Mouse (Mus musculus) heart, postnatal 25 days (tissue): ENCODE measurements around the gene Ggta1. TPM values are rescaled to one million over a fixed set of nuclear protein-coding genes. Genes with fewer than 3 reads are reported as not detected.
"Not testable (repeated sequence)": the region's sequence is repeated elsewhere in the genome, so short reads cannot be mapped to it uniquely, and the experiment has no call there.

ENCODE experiments used
- DNase-seq: peaks from one replicate; pipeline ENCODE4 v3.0.0; 2022; ENCODE audit warnings: low spot score
- intact Hi-C: fragments of 180-260 bp; cut with DNase I; formaldehyde crosslinking; loops from one replicate; pipeline ENCODE4 v1.15.1; 2025
- total RNA-seq, 2 experiments: library from RNA; stranded (reverse); gene quantifications; 2 replicates each; pipeline ENCODE4 v1.2.3; 2021

Ggta1 gene
- total RNA-seq, 2 experiments from 2014 or later, result 20.4 to 23.7 TPM

DNA sequence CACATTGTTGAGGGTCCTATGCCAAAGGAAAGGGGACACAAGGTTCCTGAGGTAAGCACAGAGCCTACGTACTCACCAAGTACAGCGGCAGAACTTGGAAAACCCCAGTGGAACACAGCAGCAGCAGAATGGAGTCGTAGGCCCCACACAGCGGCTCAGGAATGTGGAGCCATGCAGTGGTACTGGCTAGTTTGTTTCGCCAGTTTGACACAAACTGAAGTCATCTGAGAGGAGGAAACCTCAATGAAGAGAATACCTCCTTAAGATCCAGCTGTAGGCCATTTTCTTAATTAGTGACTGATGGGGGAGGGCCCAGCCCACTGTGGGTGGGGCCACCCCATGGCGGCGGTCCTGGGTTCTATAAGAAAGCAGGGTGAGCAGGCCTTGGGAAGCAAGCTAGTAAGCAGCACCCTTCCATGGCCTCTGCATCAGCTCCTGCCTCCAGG, 1.1 kb upstream of the Ggta1 start:
- intact Hi-C loops, result loop anchor here (5.0 kb wide), 1 partner anchor 37 kb away; no protein-coding TSS in a partner anchor
- no peak for DNase-seq

DNA sequence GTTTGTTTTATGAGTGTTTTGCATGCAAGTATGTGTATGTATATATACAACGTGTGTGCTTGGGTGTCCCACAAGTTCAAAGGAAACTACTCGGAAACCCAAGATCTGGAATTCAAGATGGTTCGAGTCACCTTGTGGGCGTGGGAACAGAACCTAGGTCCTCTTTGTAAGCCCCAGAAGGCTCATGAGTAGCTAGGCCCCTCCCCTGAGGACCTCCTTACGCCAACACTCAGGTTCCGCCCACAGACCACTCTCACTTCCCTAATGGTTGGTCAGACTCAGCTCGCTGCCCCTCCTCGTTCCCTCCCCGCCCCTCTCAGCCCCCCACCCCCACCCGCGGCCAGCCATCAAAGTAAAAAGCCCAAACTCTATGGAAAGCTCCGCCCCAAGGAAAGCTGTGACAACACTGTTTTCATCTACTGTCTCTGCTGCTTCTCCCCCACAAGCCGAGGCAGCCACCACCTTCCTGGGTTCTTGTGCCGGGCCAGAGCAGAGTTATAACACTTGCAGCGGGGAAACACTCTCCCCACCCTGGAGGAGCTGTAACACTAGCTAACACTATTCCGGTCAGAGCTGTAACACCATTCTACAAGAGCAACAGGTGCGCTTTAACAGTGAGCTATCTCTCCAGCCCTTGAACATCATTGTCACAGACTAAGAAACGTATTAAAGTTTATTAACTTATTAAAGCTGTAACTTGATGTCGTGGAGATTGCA, 499 bp upstream of the Ggta1 start:
- intact Hi-C loops, result loop anchor here (2.0 to 5.0 kb wide), 2 partner anchors 36 to 47 kb away; no protein-coding TSS in a partner anchor

DNA sequence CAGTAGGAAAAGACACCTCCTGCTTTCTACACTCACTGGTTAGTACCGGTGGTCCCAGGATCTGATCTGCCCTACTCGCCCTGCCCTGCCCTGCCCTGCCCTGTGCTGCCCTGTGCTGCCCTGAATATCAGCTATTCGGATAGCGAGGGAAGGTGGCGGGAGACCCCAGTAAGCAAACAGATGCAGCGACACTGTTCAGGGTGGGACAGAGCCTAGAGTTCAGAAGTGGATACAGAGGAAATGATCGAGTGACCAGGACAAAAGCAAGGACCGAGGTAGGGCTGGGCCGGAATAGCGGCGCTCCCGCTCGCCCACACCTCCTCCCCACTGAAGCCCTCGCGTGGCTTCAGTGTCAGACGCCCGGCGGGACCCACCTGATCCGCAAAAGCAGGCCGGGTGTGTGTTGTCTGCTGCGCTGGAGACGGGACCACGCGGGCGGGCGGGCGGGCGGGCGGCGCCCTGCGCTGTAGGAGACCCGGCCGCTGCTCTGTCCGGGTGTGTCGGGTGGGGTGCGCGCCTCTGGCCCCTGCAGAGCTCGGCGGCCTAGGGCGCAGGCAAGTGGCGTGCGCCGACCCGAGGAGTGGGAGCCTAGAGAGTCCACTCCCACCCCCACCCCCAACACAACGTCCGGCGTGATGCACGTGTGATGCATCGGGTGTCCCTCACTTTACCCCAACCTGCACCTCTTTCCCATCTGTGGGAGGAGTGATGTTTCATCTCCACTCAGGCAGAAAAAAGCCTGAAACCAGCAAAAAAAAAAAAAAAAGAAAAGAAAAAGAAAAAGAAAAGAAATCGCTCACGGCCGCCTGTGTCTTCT, 852 bp downstream of the Ggta1 start:
- intact Hi-C loops, result loop anchor here (2.0 to 5.0 kb wide), 2 partner anchors 35 to 49 kb away; no protein-coding TSS in a partner anchor
- no peak for DNase-seq

More for the DNA sequence above, 499 bp upstream of the Ggta1 start:
- peak; percentile 58 for DNase-seq

DNA sequence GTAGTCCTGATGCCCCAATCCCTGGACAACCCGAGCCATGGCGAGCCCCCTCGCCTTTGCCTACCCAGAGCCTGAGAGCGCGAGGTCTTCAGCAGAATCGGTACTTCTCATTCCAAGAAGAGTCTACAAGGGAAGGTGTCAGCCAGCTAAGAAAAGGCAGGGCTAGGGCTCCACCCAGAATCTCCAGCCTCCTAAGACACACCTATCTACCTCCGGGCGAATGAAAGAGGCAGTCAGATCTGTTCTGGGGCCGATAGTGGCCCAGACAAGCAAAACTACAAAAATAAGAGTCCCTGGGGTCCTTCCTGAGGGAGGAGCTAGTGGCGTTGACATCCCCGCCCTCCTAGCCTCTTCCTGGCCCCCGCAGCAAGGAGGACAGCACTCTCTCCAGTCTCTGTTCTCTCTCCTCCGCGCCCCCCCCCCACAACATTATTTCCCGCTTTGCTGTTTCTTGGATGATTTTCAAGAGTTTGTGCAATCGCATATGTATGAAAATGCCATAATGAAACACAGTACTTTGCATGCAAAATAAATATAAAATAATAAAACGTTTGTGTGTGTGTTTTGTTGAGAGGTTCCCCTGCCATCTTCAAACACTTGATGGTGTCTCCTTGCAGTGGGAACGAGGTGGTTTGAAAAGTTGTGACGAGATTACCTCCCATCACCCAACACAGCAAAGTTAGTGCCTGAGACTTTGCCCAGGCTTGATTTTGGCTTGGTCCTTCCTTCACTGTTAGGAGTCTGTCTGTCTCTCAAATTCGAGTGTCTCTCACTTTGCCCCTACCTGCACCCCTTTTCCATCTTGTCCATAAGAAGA, 1.7 kb downstream of the Ggta1 start:
- DNase-seq, result no peak
- intact Hi-C loops, result loop anchor here (5.0 kb wide), 1 partner anchor 34 kb away; no protein-coding TSS in a partner anchor

DNA sequence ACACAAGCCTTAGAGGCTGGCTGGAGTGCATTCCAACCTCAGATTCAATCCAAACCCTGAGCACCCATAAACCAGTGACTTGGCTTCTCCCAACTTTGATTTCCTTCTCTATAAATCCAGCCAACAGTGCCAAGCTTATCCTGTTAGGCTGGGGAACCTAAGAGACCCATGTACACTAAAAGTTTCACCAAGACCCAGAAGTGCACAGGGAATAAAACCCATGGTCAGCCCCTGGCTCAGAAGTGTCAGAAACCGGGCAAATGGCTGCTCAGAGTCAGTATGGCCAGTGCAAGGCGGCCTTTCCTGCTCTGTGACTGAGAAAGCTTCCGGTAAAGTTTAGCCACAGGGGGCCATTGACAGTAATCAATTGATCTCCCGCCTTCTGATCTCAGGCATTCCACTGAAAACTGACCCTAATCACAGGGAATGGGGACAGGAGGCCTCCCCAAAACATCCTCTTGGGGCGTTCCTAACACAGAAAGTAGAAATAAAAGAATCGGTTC, 2.6 kb downstream of the Ggta1 start:
- DNase-seq, result no peak
- intact Hi-C loops, result loop anchor here (5.0 kb wide), 1 partner anchor 33 kb away; no protein-coding TSS in a partner anchor

DNA sequence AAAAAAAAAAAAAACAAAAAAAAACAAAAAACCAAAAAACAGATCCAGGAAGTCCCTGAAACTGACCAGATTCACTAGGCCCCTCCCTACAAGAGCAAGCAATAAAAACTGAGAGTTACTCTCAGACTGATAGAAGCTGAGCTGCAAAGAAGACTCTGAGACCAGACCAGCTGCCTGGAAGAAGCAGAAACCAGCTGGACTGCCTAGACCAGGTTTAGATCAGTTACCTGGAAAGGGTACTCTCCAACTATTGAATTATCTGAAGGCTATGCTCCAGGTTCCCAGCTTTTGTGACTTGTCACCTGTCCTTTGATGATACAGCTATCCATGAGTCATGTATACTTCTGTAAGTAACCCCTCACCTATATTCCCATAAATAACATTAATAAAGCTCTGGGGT, 3.7 kb downstream of the Ggta1 start:
- DNase-seq, result no peak
- intact Hi-C loops, result no loop called here

DNA sequence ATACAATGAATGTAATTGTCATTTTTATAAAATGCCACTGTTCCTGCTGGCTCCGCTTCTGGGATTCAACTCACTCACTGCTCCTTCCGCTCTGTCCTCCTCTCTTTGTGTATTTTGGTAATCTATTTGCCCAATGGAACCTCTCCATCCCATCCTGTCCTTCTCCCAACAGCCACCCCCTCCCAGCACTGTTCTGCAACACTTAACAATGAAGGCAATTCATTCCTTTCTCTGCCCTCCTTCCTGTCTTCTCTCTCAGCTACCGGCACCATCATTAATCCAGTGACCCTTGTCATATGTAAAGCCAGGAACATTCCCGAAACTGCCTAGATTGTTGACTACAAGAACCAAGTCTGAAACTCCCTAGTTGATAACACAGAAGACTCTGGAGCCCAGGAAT, 4.6 kb downstream of the Ggta1 start:
- intact Hi-C loops, result no loop called here
- DNase-seq, result no peak

DNA sequence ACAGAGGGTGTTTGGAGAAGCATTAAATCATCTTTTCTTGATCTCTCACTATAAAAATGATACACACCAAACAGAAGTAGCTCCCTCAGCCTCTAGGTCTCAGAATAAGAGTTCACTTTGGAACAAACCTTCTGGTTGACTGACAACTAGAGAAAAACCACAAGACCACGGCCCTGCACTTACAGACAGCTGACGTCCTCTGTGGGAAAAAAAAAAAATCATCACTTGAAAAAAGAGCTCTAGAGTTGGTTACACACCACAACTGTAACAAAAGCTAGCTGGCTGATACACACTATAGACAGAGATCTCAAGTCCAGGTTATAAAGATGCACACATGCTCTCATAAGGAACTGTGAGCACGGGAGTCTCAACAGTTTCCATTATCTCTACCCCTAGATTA, 9.3 kb downstream of the Ggta1 start:
- DNase-seq, result no peak
- intact Hi-C loops, result no loop called here

DNA sequence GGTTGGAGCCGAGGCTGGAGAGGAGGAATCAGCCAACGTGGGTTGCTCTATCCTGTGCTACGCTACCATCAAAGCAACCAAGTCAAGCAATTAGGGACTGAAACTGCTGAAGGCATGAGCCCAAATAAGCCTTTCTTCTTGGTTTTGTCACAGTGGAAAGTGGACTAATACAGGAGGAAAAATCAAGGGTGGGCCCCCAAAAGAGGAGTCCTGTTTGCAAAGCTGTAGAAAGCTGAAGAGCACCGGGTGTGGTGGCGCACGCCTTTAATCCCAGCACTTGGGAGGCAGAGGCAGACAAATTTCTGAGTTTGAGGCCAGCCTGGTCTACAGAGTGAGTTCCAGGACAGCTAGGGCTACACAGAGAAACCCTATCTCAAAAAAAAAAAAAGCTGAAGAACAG, 10.3 kb downstream of the Ggta1 start:
- intact Hi-C loops, result not testable (repeated sequence)

DNA sequence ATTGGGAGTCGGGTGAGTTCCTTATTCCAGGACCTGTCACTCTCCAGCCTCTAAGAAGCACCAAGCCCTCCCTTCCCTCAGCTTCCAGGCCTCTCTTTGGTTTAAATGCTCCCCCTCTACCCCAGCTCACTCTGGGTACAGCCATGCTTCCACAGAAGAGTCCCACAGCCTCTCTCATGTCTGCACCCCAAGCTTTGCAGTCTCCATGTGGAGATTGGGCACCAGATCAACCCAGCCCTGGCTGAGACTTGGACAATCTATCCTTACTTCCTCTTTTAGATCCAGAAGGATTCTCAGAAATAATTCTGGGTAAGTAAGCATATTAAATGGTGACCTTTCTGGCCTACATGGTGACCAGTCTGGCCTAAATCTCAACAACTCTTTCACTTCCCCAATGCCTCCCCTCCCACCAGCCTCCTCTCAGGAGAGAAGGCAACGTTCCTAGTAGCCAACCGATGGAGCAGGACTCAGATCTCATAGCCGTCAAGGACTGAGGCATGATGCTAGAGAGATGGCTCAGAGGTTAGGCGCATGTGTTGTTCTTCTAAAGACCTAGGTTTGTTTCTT, 11.5 kb downstream of the Ggta1 start:
- DNase-seq, result no peak
- intact Hi-C loops, result no loop called here

More for the DNA sequence above, 10.3 kb downstream of the Ggta1 start:
- DNase-seq, result not testable (repeated sequence)

DNA sequence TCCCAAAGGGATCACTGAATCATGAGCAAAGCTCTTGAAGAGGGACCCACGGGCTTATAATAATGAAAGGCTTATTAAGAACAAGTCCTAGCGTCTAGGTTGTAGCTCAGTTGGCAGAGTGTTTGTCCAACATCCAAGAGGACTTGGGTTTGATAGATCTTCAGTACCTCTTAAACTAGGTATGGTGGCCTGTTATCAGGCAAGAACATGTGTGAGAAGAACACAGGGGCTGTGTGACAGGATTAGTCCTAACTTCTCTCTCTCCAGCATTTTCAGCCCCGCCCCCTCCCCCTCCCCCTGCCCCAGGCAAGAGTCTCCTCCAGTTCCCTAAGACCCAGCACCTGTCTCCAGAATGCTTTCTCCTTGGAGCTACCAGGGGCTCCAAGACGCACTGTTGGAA, 12.2 kb downstream of the Ggta1 start:
- intact Hi-C loops, result no loop called here
- DNase-seq, result no peak

DNA sequence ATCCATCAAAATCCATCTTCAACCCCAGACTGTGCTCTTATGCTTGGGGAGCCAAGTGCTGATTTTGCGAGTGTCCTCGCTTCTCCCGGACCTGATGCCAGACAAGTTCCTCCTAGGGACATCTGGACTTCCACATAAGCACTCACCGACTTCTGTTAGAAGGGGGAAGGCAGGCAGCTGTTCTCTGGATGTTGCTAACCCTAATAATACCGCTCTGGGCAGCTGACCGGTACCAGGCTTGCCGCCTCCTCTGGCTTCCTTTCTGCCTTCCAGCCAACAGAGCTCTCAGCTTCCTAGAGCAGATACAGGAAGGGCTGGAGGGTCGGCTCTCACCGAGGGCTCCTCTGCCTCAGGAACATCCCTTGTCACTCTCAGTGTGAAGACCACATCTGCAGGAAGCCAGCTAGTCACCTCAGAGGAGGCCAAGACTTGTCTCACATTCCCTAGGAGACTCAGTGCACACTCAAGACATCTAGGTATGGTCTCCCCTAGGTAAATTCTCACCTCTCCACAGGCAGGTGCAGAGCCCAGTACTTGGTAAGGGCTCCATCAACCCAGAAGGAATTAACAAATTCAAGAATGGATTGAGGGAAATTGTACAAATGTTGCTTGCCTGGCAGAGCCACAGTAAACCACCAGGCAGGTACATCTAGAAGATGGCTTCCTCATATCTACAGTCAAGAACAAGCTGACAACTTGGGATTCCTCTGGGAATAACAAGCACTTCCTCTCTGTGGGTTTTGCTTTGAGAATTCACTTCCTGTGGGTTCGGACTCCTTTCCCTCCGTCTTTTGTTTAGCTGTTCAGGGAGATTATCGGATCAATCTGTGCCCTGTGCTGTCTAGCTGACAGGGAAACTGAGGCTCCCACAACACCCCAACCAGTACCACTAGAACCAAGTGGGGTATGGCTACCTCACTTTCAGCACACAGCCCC, 13.1 kb downstream of the Ggta1 start:
- intact Hi-C loops, result no loop called here
- no peak for DNase-seq

DNA sequence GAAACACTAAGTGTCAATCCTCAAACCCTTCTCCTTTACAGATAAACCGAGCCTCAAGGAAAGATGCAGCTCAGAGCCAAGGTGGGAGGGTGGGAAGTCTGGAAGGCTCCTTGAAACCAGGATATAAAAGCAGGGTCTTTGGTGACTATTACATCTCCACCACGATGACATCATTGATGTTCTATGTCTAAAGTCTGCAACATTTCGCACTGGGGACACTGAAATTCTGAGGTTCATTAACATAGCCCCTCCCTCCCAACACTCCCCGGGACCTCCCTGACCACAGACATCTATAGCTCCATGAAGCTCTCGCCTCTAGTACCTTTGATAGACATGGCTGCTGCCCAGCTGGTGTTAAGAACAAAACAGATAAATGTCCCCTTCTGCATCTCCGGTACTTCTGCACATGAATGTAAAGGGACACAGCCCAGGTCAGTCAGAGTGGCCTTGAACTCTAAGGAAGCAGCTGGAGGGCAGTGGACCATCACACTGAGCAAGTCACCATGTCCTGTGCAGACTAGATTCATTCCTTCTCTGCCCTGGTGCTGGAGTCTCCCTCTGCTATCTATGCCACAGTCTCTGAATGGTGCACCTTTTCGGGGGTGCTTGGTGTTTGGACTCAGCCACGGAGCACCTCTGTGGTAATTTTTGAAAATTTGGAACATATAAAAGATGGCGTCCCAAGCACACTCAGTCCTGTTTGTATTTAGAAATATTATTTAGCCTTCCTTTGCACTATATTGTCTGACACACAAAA, 13.9 kb downstream of the Ggta1 start:
- intact Hi-C loops, result no loop called here
- no peak for DNase-seq

DNA sequence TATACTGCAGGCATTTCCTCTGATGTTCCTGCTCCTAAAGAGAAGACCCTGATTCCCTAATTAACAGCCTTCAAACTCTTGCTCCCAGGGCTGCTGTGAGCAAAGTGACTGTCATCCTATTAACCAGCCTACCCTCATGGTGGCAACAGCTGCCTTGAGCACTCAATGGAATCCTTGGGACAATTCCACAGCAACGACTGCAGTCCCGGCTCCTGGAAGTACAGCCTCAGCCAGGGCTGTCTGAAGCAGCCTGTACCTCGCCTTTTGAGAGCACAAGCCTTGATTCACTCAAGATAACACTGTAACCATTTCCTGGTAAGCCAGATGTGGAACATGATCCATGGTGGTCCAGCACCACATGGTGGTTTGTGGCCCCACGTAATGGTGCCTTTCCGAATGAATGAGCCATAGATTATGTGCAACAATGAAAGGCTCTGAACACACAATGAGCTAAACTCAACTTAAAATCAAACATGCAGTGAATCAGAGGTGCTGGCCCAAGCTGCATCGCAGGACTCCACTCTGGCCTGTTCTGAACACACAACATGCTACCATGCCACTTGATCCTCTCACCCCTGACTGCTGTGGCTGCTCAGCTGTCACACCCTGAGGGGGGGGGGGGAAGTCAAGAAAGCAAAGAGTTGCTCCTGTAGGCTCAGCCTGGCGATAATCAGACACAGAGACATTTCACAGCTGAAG, 14.7 kb downstream of the Ggta1 start:
- no peak for DNase-seq
- intact Hi-C loops, result no loop called here

DNA sequence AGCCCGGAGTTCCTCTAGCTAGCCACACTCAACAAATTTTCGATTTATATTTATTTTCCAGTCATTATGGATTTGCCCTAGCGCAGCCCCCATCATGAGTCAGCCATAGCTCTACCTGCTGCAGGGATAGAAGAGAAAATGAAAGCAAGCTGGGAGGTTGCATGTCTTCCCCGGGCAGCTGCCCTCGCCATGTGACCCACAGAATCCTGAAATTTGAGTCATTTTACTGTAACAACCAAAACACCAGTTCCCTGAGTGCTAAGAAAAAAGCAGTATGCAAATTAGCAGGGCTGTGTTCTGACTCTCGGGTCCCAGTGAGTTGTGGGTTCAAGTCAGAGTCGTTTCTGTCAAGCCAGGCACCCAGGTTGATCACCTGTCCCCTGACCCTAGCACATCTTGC, 15.6 kb downstream of the Ggta1 start:
- intact Hi-C loops, result loop anchor here (2.0 kb wide), 1 partner anchor 17 kb away; no protein-coding TSS in a partner anchor
- DNase-seq, result no peak

DNA sequence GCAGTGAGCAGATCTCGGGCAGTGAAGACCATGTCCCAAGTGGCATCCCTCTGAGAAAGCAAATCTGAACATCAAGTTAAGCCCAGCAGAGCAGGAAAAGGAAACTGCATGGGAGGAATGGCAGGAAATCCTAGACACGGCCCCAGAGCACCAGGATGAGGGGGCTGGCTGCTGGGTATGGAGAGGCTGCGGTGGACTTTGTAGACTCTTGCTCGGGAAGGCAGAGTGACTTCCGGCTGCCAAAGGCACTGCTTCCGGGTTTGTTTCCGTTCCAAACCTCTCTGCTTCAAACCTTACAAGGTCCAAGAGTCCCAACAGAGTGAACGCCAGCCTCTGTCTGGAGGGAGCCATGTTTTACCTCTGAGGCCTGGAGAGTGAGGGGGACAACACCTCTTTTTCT, 16.2 kb downstream of the Ggta1 start:
- DNase-seq, result no peak
- intact Hi-C loops, result loop anchor here (2.0 kb wide), 1 partner anchor 16 kb away; no protein-coding TSS in a partner anchor

DNA sequence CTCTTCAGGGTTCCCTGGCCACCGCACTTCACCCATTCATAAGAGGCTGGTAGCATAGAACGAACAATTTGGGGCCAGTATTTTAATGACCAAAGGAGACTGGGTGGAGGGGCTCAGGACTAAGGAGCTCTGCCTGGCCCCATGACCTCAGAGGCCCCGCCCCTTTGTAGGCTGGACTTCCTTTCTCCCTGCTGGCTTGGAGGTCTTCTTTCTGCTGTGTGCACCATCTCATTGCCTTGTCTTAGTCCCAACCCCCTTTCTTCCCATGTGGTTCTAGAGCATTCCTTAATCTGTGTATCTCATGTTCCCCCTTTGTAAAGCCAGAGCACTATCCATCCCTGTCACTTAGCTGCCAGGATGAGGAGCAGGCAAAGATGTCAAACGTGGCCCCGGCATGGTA, 16.7 kb downstream of the Ggta1 start:
- no peak for DNase-seq
- intact Hi-C loops, result loop anchor here (2.0 kb wide), 1 partner anchor 15 kb away; no protein-coding TSS in a partner anchor
